Mouse (Mus musculus) telencephalon, adult 2 months (tissue): Measurements from ENCODE around the gene Gxylt2.

Experiments used
- DNase-seq: peaks from one replicate; pipeline ENCODE4 v3.0.0-alpha.2; 2011; ENCODE audit warnings: low read depth, low spot score

Gene Gxylt2

GRCm38 (mm10) chr6:100799290-100799689 is 94.8 kb downstream of the Gxylt2 start:
- DNase-seq, result no peak

- no peak for DNase-seq
Observed at GRCm38 (mm10) chr6:100799766-100800165, 95.2 kb downstream of the Gxylt2 start.

- peak; percentile 46 for DNase-seq
Observed at GRCm38 (mm10) chr6:100800497-100800955, 96.0 kb downstream of the Gxylt2 start.

DNA sequence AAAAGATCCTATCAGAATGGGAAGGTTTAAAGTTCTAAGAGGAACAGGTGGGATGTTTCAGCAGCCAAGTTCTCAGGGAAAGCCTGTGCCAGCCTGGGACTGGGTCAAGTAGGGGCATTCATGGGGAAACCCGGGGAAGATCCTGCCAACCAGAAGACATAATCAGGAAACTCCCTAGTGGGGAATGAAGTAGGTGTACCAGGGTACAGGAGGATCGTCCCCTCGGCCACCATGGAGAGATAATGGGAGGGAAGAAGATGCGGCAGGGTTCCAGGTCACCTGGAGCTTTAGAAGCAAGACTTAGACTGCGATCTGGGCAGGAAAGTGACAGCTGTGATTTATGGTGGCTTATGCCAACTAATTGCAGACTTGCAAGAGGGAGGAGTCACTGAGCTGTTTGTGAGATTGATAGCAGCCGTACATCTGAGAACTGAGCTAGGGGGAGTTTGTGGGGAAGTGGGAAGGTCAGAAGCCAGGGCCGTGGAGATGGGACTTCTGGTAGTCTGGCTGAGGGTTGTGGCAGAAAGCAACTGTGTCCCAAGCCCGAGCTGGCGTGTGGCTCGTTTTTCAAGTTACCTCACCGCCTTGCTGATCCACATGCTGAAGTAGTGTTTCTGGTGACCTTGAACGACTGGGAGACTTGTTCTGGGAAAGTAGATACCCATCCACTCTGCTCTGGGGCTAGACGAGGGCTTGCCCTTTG is 98.0 kb downstream of the Gxylt2 start:
- DNase-seq, result no peak

GRCm38 (mm10) chr6:100803250-100803649 is 98.7 kb downstream of the Gxylt2 start:
- no peak for DNase-seq

DNA sequence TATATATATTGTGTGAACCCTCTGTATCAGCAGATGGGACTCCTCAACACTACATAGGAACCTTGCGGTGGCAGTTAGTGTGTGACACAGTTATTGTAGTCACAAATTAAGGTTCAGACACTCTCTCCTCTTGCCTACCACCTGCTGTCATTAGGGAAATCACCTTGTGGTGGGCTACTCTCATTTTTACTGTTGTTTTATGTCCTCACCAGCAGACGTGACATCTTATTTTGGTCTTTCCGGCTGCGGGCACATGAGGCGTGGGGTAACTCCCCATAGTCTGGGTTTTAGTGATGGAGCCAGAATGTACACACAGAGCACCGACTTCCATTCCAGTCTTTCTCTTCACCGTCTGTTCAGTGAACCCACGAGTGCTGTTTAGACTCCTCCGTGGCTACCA is 102.7 kb downstream of the Gxylt2 start:
- DNase-seq, result no peak

DNA sequence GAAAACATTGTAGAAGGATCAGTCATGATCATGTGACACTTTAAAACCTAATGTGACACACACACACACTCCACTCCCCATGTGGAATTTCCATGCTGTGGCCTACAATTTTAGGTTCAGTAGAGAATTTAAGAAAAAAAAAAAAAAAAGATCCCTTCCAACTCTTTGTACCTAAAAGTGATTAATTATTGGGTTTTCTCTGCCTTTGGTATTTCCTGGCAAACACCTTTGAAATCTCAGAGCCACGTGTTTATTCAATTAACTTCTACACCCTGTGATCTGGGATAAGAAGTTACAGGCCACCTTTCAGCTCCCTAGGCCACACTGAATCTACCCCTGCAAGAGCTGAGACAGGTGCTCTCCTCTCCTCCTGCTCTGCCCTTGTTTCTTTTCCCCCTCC is 103.2 kb downstream of the Gxylt2 start:
- DNase-seq, result no peak

GRCm38 (mm10) chr6:100808221-100808778 is 103.8 kb downstream of the Gxylt2 start:
- DNase-seq, result no peak

GRCm38 (mm10) chr6:100810117-100810516 is 105.6 kb downstream of the Gxylt2 start:
- no peak for DNase-seq

- no peak for DNase-seq
Observed at GRCm38 (mm10) chr6:100811731-100812130, 107.2 kb downstream of the Gxylt2 start.

DNA sequence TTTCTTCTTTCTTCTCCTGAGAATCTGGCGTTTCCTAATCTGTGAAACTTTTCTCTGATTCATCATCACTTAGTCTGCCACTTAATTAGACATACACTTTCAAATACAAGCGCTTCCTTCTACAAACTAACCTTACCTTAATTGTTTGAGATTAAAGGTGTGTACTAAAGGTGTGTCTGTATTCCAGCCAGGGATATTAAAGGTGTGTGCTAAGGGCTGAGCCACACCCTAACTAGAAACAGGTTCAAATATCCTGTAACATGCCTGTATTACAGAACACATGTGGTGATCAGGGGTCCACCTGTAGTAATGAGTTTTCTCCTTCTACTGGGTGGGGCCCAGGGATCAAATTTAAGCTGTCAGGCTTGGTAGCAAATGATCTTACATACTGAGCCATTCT is 116.8 kb downstream of the Gxylt2 start:
- no peak for DNase-seq

DNA sequence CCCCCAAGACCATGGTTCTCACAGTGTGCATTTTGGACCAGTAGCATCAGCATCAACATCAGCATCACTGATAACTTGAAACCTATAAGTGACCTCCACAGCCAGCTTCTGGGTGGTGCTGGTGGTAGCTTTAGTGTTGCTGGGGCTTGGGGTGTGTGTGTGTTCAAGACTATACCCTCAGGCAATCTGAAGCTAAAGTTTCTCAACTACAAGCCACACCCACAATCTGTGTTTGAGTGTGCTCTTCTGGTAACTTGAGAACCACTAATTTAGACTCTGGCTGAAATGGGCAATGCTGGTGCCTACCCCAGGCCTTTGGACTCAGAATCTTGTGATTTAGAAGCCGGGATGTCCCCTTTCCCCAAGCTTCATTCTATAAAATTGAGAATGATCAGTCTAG is 118.8 kb downstream of the Gxylt2 start:
- DNase-seq, result no peak

- no peak for DNase-seq
Observed at GRCm38 (mm10) chr6:100824381-100824965, 119.9 kb downstream of the Gxylt2 start.

GRCm38 (mm10) chr6:100826046-100826445 is 121.5 kb downstream of the Gxylt2 start:
- DNase-seq, result no peak

- no peak for DNase-seq
Observed at GRCm38 (mm10) chr6:100828565-100828964, 124.0 kb downstream of the Gxylt2 start.

DNA sequence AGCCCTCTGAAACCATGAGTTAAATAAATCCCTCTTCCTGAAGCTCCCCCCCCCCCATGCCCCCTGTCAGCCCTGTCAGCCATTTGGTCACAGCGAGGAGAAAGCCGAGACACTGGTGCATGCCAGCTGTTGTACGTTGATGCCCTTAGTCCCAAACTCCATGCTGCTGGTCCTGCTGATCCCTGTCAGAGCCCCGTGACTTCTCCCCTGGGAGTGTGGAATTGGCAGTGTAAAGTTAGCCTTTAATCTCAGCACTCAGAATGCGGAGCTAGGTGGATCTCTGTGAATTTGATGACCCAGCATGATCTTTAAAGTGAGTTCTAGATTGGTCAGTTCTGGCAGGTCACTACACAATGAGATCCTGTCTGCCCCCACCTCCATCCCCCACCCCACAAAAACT is 125.2 kb downstream of the Gxylt2 start:
- no peak for DNase-seq

GRCm38 (mm10) chr6:100831188-100831587 is 126.7 kb downstream of the Gxylt2 start:
- no peak for DNase-seq

GRCm38 (mm10) chr6:100831751-100832150 is 127.2 kb downstream of the Gxylt2 start:
- DNase-seq, result no peak

- DNase-seq, result peak; percentile 54
Observed at GRCm38 (mm10) chr6:100833355-100833754, 128.8 kb downstream of the Gxylt2 start, which contains the start of gene Ppp4r2. Gene Ppp4r2 (plus strand): TSS chr6:100833622.

DNA sequence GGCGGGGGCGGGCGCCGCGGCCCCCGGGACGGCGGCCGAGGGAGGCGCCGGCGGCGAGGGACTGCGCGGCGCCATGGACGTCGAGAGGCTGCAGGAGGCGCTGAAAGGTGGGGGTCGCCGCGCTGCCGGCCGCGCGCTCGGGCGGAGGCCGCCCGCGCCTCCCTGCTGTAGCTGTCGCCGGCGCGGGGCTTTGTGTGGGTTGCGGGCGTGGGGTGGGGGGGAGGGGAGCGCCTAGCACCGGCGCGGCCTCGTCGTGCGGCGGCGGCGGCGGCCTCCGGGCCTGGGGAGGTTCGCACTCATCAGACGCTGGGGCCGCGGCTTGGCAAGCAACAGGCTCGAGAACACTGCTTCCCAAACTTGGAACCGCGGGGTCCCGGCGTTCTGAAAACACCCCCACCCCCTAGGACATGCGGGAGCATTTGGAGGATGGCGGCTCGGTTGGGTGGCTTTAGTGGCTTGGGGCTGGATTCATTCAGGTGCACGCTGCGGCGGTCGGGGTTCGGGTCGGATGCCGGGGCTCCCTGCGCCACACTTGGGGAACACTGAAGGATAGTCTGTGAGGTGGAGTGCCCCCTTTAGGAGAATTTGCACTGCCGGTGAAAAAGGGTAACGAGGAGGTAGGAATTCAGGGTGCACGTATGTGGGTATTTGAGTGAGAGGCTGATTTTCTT is 129.4 kb downstream of the Gxylt2 start:
- peak; percentile 35 for DNase-seq

DNA sequence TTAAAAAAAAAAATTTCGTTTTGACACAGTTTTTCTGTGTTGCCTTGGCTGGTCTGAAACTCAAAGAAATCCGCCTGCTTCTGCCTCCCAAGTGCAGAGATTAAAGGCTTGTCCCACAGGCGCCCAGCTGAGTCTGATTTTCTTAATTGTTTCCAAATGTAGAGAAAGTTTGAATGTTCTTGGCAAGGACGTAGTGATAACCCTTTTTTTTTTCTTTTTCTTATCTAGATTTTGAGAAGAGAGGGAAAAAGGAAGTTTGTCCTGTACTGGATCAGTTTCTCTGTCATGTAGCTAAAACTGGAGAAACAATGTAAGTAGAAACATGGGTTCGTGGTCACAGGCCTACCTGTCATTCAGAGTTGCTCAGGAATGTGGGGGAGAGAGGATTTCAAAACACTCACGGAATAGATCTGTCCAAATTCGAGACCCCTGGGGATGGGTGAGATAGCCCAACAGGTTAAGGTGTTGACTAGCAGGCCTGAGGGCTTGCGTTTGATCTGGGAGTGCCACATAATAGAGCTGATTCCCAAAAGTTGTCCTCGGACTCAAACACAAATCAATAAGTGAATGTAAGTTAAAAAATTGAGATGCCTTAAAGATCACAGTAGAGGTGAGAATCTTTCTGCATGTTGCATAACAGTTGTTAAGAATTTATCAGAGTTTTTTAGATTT is 130.1 kb downstream of the Gxylt2 start:
- no peak for DNase-seq

DNA sequence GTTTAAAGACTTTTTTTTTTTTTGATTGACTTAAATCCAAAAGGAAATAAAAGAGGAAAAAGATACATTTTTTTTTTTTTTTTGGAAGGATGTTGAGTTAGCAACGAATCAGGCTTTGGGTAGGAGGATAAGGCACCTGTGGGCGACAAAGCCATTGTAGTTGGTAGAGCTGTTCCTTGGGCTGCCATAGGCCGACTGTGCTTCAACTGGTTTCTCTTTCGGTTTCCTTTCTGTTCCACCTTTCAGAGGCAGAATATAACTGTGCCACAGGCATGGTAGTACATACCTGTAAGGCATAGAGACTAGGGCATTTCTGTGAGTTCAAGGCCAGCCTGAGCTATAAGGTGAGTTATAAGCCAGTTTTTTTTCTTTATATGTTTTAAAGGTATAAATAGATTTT is 140.5 kb downstream of the Gxylt2 start:
- DNase-seq, result no peak
